Mouse (Mus musculus) kidney, adult 2 months (tissue): Measurements from ENCODE around the gene Nxf1. TPM values are rescaled to one million over a fixed set of nuclear protein-coding genes. Genes with fewer than 3 reads are reported as not detected.

Experiments
- DNase-seq: peaks from one replicate; pipeline ENCODE4 v3.0.0; 2021
- H3K27ac ChIP-seq: fragments of 200-500 bp; 2 replicates; pipeline ENCODE4 v1.5.1; 2012; ENCODE audit warnings: low read depth, low read length, control low read depth, inconsistent platforms; ENCODE audit not compliant: insufficient read depth
- H3K27me3 ChIP-seq: fragments of 200-500 bp; replicated peaks from 2 replicates; pipeline ENCODE4 v1.6.1; 2012; ENCODE audit warnings: mild to moderate bottlenecking, moderate library complexity, low read length, inconsistent platforms; ENCODE audit not compliant: control insufficient read depth, insufficient read depth
- H3K36me3 ChIP-seq: fragments of 200-500 bp; 2 replicates; pipeline ENCODE4 v1.6.1; 2012; ENCODE audit warnings: mild to moderate bottlenecking, moderate library complexity, low read length, inconsistent platforms; ENCODE audit not compliant: control insufficient read depth, insufficient read depth
- H3K4me1 ChIP-seq: fragments of 200-500 bp; 2 replicates; pipeline ENCODE4 v1.6.1; 2011; ENCODE audit warnings: low read length; ENCODE audit not compliant: control insufficient read depth, insufficient read depth
- H3K4me3 ChIP-seq: fragments of 200-500 bp; 2 replicates; pipeline ENCODE4 v1.5.1; 2011; ENCODE audit warnings: mild to moderate bottlenecking, low read depth, low read length, control low read depth; ENCODE audit not compliant: insufficient read depth
- CTCF ChIP-seq: fragments of 200-500 bp; conservative IDR thresholded peaks from 2 replicates; pipeline ENCODE4 v1.5.1; 2011; ENCODE audit warnings: low read depth, mild to moderate bottlenecking, control low read depth, low read length, moderate library complexity, mixed read lengths; ENCODE audit not compliant: insufficient read depth, insufficient read length
- POLR2A ChIP-seq: fragments of 200-500 bp; IDR thresholded peaks from one replicate; pipeline ENCODE4 v1.6.1; 2011; ENCODE audit warnings: low read depth, low read length, control low read depth
- WGBS: fragments of 180-500 bp; shearing (Covaris S2); methylation state at CpG from one replicate; pipeline ENCODE4 v1.1.7; 2018; 5-methylcytosine and 5-hydroxymethylcytosine counted together
- polyA plus RNA-seq: library from polyadenylated mRNA; depleted of rRNA; stranded (reverse); fragments of >200 nt; gene quantifications from 2 replicates; pipeline ENCODE4 v1.2.3, GENCODE M21; 2012; rRNA removed

Gene Nxf1
- polyA plus RNA-seq = 84.0 and 89.7 TPM in 2 replicates

DNA sequence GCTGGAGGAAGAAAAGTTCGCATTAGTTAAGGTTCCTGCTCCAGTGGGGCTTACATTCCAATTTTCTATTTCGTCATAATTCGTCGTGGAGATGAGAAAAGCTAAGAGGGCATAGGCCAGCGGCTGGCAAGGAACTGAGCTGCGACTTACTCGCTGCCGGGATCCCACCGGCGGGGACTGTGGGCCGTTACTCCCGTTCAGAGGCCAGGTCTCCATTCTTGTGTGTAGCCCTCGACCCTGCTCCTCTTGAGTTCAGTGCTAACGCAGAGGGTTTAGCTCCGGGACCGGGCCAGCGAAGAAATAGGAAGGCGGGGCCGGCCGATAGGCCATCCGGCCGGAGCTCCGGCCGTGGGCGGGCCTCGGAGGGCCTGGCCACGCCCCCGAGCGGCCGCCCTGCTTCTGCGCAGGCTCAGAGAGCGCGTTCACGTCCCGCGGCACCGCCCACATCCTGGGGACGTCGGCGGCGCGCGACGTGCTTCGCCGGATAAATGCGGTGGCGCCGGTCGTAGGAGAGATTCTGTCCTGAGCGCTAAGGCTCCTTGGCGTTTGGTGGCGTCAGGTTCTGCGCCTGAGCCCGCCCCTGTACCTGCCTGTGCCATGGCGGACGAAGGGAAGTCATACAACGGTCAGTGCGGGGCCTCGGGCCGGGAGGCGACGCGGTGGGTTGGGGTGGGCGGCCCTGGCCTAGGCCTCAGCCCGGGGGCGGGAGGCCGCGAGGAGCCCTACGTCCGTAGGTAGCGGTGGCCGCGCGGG is at the start of gene Nxf1:
Gene Nxf1, plus strand, starts transcription at position 439 of the 753 bp plus-strand sequence.
- peaks cover 2% of the 10 kb centered on the region; the same call in 1 of the 2 replicates for H3K36me3 ChIP-seq
- DNase-seq = peak; percentile 96
- H3K27ac ChIP-seq = peak within 1 kb of the TSS; percentile 79
- TF ChIP-seq POLR2A = peak; percentile 91
- TF ChIP-seq CTCF = no peak
- under 1% methylated on average over 75 of the region's 75 CpGs for WGBS
- H3K27me3 ChIP-seq = no peaks in the 10 kb centered on the region
- peak within 1 kb of the TSS; percentile 90 for H3K4me3 ChIP-seq
- peaks cover 2% of the 10 kb centered on the region; the same call in 1 of the 2 replicates for H3K4me1 ChIP-seq

DNA sequence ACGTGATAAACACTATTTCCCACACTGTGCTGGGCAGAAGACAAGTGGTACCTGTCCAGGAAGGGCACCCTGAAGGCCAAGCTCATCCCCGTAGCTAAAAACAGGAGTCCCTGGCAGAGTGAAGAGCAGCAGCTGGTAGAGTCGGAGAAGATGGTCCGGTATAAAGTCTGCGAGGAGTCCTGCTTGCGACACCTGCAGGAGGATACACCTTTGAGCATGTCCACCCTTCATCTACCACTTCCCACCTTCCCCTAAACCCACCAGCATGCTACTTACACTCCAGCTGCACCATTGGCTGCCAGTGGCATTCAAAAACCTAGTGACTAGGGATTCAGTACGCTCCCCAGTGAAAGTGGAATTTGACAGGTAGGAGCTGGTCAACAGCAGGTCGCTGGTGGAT is 47.9 kb upstream of the Nxf1 start:
- Histone ChIP-seq H3K27ac (no peak overlapping the region), H3K4me3 (no peak overlapping the region), H3K27me3 (no peaks in the 10 kb centered on the region), H3K36me3 (peaks cover 4% of the 10 kb centered on the region), H3K4me1 (peaks cover 9% of the 10 kb centered on the region; the same call in 1 of the 2 replicates)
- 90% methylated on average over 8 of the region's 8 CpGs for WGBS
- DNase-seq = no peak
- no peak for TF ChIP-seq CTCF
- TF ChIP-seq POLR2A = no peak

- Histone ChIP-seq H3K4me3 (no peak overlapping the region), H3K4me1 (peaks cover 9% of the 10 kb centered on the region; the same call in 1 of the 2 replicates), H3K27me3 (no peaks in the 10 kb centered on the region), H3K36me3 (peaks cover 4% of the 10 kb centered on the region), H3K27ac (no peak overlapping the region)
- TF ChIP-seq CTCF (no peak), POLR2A (no peak)
- 87% methylated on average over 2 of the region's 2 CpGs for WGBS
- no peak for DNase-seq
These were observed 46.8 kb upstream of the Nxf1 start for GRCm38 (mm10) chr19:8710057-8710456.

DNA sequence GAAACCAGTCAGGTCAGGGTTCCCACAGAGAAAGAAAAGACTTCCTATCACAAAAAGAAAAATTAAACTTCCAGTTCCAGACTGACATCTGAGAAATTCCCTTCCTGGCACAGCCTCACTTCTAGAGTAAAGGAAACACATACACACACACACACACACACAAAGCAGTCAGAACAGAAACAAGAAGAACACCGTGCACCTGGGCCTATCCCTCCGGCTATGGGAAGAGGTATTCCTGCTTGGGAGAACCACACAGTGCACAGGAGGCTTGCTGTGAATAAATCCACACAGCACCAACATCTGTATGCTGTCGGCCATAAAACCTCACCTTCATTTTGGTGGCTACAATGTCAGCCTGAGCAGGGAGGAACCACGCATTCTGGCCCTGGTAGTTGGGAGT is 45.4 kb upstream of the Nxf1 start:
- Histone ChIP-seq H3K4me3 (peak overlapping the region; percentile 40; the same call in 1 of the 2 replicates), H3K36me3 (peaks cover 4% of the 10 kb centered on the region), H3K27me3 (no peaks in the 10 kb centered on the region), H3K4me1 (peaks cover 9% of the 10 kb centered on the region; the same call in 1 of the 2 replicates), H3K27ac (peak overlapping the region; percentile 29)
- peak; percentile 43 for DNase-seq
- WGBS = 16% methylated on average over 4 of the region's 4 CpGs
- TF ChIP-seq CTCF (no peak), POLR2A (no peak)

- H3K36me3 ChIP-seq = peaks cover 4% of the 10 kb centered on the region
- TF ChIP-seq POLR2A = no peak
- TF ChIP-seq CTCF = no peak
- H3K4me1 ChIP-seq = peaks cover 9% of the 10 kb centered on the region; the same call in 1 of the 2 replicates
- H3K4me3 ChIP-seq = peak overlapping the region; percentile 81
- DNase-seq = no peak
- peak overlapping the region; percentile 83 for H3K27ac ChIP-seq
- no peaks in the 10 kb centered on the region for H3K27me3 ChIP-seq
- WGBS = 32% methylated on average over 10 of the region's 10 CpGs
These were observed 44.7 kb upstream of the Nxf1 start for GRCm38 (mm10) chr19:8711949-8712869.

GRCm38 (mm10) chr19:8712870-8713305 is 44.0 kb upstream of the Nxf1 start:
- H3K4me1 ChIP-seq = peaks cover 9% of the 10 kb centered on the region; the same call in 1 of the 2 replicates
- peak; percentile 91 for DNase-seq
- no peak for TF ChIP-seq POLR2A
- no peak for TF ChIP-seq CTCF
- peak overlapping the region; percentile 81 for H3K4me3 ChIP-seq
- peak overlapping the region; percentile 83 for H3K27ac ChIP-seq
- under 1% methylated on average over 13 of the region's 13 CpGs for WGBS
- H3K36me3 ChIP-seq = peaks cover 3% of the 10 kb centered on the region
- H3K27me3 ChIP-seq = no peaks in the 10 kb centered on the region
